Mouse (Mus musculus) forebrain, embryonic 13.5 days (tissue): ENCODE measurements at regions not wholly inside any gene's neighbourhood (a gene's known extent, or its start where the extent isn't known, plus 50 kb on each side); places are given as distances from the start of the nearest gene placed in this dataset.

ENCODE experiments used
- ATAC-seq: fragments of 200-750 bp; cut with Nextera tagmentation; 2 replicates; pipeline ENCODE4 v1.8.0; 2017
- H3K27ac ChIP-seq: fragments of 300-500 bp; sonication (generic); 2 replicates; pipeline ENCODE4 v1.5.1; 2015; ENCODE audit warnings: inconsistent platforms, mild to moderate bottlenecking, moderate library complexity
- H3K27me3 ChIP-seq: fragments of 300-500 bp; sonication (generic); 2 replicates; pipeline ENCODE4 v1.6.1; 2015; ENCODE audit warnings: mild to moderate bottlenecking, inconsistent platforms
- H3K36me3 ChIP-seq: fragments of 300-500 bp; sonication (generic); 2 replicates; pipeline ENCODE4 v1.6.1; 2015; ENCODE audit warnings: mild to moderate bottlenecking, inconsistent platforms; ENCODE audit not compliant: poor library complexity, severe bottlenecking
- H3K4me1 ChIP-seq: fragments of 300-500 bp; sonication (generic); 2 replicates; pipeline ENCODE4 v1.6.1; 2015; ENCODE audit warnings: inconsistent platforms
- H3K4me2 ChIP-seq: fragments of 300-500 bp; sonication (generic); 2 replicates; pipeline ENCODE4 v1.6.1; 2015; ENCODE audit warnings: inconsistent platforms, mild to moderate bottlenecking, moderate library complexity
- H3K4me3 ChIP-seq: fragments of 300-500 bp; sonication (generic); 2 replicates; pipeline ENCODE4 v1.5.1; 2015; ENCODE audit warnings: mild to moderate bottlenecking, inconsistent platforms
- H3K9ac ChIP-seq: fragments of 300-500 bp; sonication (generic); 2 replicates; pipeline ENCODE4 v1.6.1; 2015; ENCODE audit warnings: mild to moderate bottlenecking, inconsistent platforms
- H3K9me3 ChIP-seq: fragments of 300-500 bp; sonication (generic); replicated peaks from 2 replicates; pipeline ENCODE4 v1.6.1; 2016; ENCODE audit warnings: inconsistent platforms
- WGBS: fragments of 180-500 bp; shearing (Covaris S2); methylation state at CpG from one replicate; pipeline ENCODE4 v1.1.7; 2015; 5-methylcytosine and 5-hydroxymethylcytosine counted together

GRCm38 (mm10) chr5:119300106-119300505 lies 370.4 kb upstream of the Tbx3 start:
- Histone ChIP-seq H3K4me2 (no peak overlapping the region), H3K27ac (no peak overlapping the region), H3K4me1 (peaks cover 12% of the 10 kb centered on the region), H3K27me3 (0 out of 2 replicates have a peak, but pooled peaks cover 20% of the 10 kb centered on the region), H3K36me3 (no peaks in the 10 kb centered on the region), H3K4me3 (no peak overlapping the region), H3K9ac (no peak overlapping the region), H3K9me3 (no peaks in the 10 kb centered on the region)
- no peak for ATAC-seq
- 35% methylated on average over 7 of the region's 7 CpGs for WGBS

GRCm38 (mm10) chr5:119301539-119301938 lies 368.9 kb upstream of the Tbx3 start:
- no peaks in the 10 kb centered on the region for H3K36me3 ChIP-seq
- H3K4me2 ChIP-seq = no peak overlapping the region
- H3K27ac ChIP-seq = no peak overlapping the region
- no peak overlapping the region for H3K4me3 ChIP-seq
- peaks cover 2% of the 10 kb centered on the region for H3K4me1 ChIP-seq
- 0 out of 2 replicates have a peak, but pooled peaks cover 19% of the 10 kb centered on the region for H3K27me3 ChIP-seq
- no peak overlapping the region for H3K9ac ChIP-seq
- 0 out of 2 replicates have a peak, but pooled peaks cover 3% of the 10 kb centered on the region for H3K9me3 ChIP-seq
- WGBS = 27% methylated on average over 5 of the region's 5 CpGs
- ATAC-seq = no peak

- Histone ChIP-seq H3K9me3 (0 out of 2 replicates have a peak, but pooled peaks cover 3% of the 10 kb centered on the region), H3K36me3 (no peaks in the 10 kb centered on the region), H3K27ac (no peak overlapping the region), H3K4me3 (no peak overlapping the region), H3K4me1 (no peaks in the 10 kb centered on the region), H3K9ac (no peak overlapping the region), H3K4me2 (no peak overlapping the region), H3K27me3 (0 out of 2 replicates have a peak, but pooled peaks cover 4% of the 10 kb centered on the region)
- 14% methylated on average over 5 of the region's 5 CpGs for WGBS
- no peak for ATAC-seq
Observed at GRCm38 (mm10) chr5:119304721-119305120, 365.7 kb upstream of the Tbx3 start.

GRCm38 (mm10) chr5:119307768-119308167 lies 362.7 kb upstream of the Tbx3 start:
- Histone ChIP-seq H3K9ac (no peak overlapping the region), H3K4me3 (no peak overlapping the region), H3K27ac (no peak overlapping the region), H3K4me2 (no peak overlapping the region), H3K27me3 (0 out of 2 replicates have a peak, but pooled peaks cover under 1% of the 10 kb centered on the region), H3K36me3 (no peaks in the 10 kb centered on the region), H3K9me3 (0 out of 2 replicates have a peak, but pooled peaks cover 3% of the 10 kb centered on the region), H3K4me1 (no peaks in the 10 kb centered on the region)
- no peak for ATAC-seq
- WGBS = 97% methylated on average over 6 of the region's 6 CpGs

- H3K9ac ChIP-seq = no peak overlapping the region
- H3K4me1 ChIP-seq = no peaks in the 10 kb centered on the region
- no peak overlapping the region for H3K4me2 ChIP-seq
- H3K27me3 ChIP-seq = no peaks in the 10 kb centered on the region
- WGBS = 69% methylated on average over 11 of the region's 11 CpGs
- ATAC-seq = no peak
- no peaks in the 10 kb centered on the region for H3K36me3 ChIP-seq
- H3K27ac ChIP-seq = no peak overlapping the region
- no peak overlapping the region for H3K4me3 ChIP-seq
- H3K9me3 ChIP-seq = 0 out of 2 replicates have a peak, but pooled peaks cover 3% of the 10 kb centered on the region
Observed at GRCm38 (mm10) chr5:119310178-119310930, 360.1 kb upstream of the Tbx3 start.

- H3K4me1 ChIP-seq = no peaks in the 10 kb centered on the region
- WGBS = 89% methylated on average over 14 of the region's 14 CpGs
- no peaks in the 10 kb centered on the region for H3K36me3 ChIP-seq
- no peak overlapping the region for H3K9ac ChIP-seq
- H3K4me2 ChIP-seq = no peak overlapping the region
- no peak overlapping the region for H3K27ac ChIP-seq
- ATAC-seq = no peak
- H3K4me3 ChIP-seq = no peak overlapping the region
- no peaks in the 10 kb centered on the region for H3K27me3 ChIP-seq
- H3K9me3 ChIP-seq = no peaks in the 10 kb centered on the region
Observed at GRCm38 (mm10) chr5:119312808-119313207, 357.7 kb upstream of the Tbx3 start.

GRCm38 (mm10) chr5:119315149-119315548 lies 355.3 kb upstream of the Tbx3 start:
- H3K36me3 ChIP-seq = no peaks in the 10 kb centered on the region
- WGBS = 90% methylated on average over 7 of the region's 7 CpGs
- no peaks in the 10 kb centered on the region for H3K27me3 ChIP-seq
- H3K4me2 ChIP-seq = no peak overlapping the region
- ATAC-seq = no peak
- no peaks in the 10 kb centered on the region for H3K4me1 ChIP-seq
- no peaks in the 10 kb centered on the region for H3K9me3 ChIP-seq
- H3K9ac ChIP-seq = no peak overlapping the region
- no peak overlapping the region for H3K4me3 ChIP-seq
- H3K27ac ChIP-seq = no peak overlapping the region

- Histone ChIP-seq H3K4me1 (peaks cover 7% of the 10 kb centered on the region; the same call in 1 of the 2 replicates), H3K4me3 (no peak overlapping the region), H3K27me3 (no peaks in the 10 kb centered on the region), H3K27ac (no peak overlapping the region), H3K9ac (no peak overlapping the region), H3K9me3 (no peaks in the 10 kb centered on the region), H3K4me2 (no peak overlapping the region), H3K36me3 (no peaks in the 10 kb centered on the region)
- ATAC-seq = no peak
- whole genome bisulfite sequencing = 87% methylated on average over 11 of the region's 11 CpGs
Observed at GRCm38 (mm10) chr5:119317617-119318016, 352.9 kb upstream of the Tbx3 start.

- no peak overlapping the region for H3K4me3 ChIP-seq
- H3K9ac ChIP-seq = no peak overlapping the region
- no peak for ATAC-seq
- H3K9me3 ChIP-seq = no peaks in the 10 kb centered on the region
- H3K27ac ChIP-seq = no peak overlapping the region
- H3K36me3 ChIP-seq = no peaks in the 10 kb centered on the region
- no peak overlapping the region for H3K4me2 ChIP-seq
- peaks cover 7% of the 10 kb centered on the region; the same call in 1 of the 2 replicates for H3K4me1 ChIP-seq
- H3K27me3 ChIP-seq = no peaks in the 10 kb centered on the region
- 86% methylated on average over 10 of the region's 10 CpGs for WGBS
Observed at GRCm38 (mm10) chr5:119321368-119322144, 348.9 kb upstream of the Tbx3 start.

- 29% methylated on average over 13 of the region's 13 CpGs for WGBS
- H3K27ac ChIP-seq = no peak overlapping the region
Observed at GRCm38 (mm10) chr5:119322411-119322810, 348.1 kb upstream of the Tbx3 start.

GRCm38 (mm10) chr5:119325681-119326255 lies 344.7 kb upstream of the Tbx3 start:
- Histone ChIP-seq H3K4me1 (peaks cover 7% of the 10 kb centered on the region; the same call in 1 of the 2 replicates), H3K4me2 (no peak overlapping the region), H3K27me3 (no peaks in the 10 kb centered on the region), H3K9me3 (no peaks in the 10 kb centered on the region), H3K4me3 (no peak overlapping the region), H3K27ac (no peak overlapping the region), H3K36me3 (no peaks in the 10 kb centered on the region), H3K9ac (no peak overlapping the region)
- no peak for ATAC-seq
- 89% methylated on average over 13 of the region's 13 CpGs for WGBS

More at GRCm38 (mm10) chr5:119322411-119322810, 348.1 kb upstream of the Tbx3 start:
- Histone ChIP-seq H3K4me1 (peaks cover 7% of the 10 kb centered on the region; the same call in 1 of the 2 replicates), H3K4me2 (no peak overlapping the region), H3K4me3 (no peak overlapping the region), H3K27me3 (no peaks in the 10 kb centered on the region), H3K9ac (no peak overlapping the region), H3K36me3 (no peaks in the 10 kb centered on the region), H3K9me3 (no peaks in the 10 kb centered on the region)
- ATAC-seq = no peak

GRCm38 (mm10) chr5:119326895-119327294 lies 343.6 kb upstream of the Tbx3 start:
- Histone ChIP-seq H3K4me1 (peaks cover 5% of the 10 kb centered on the region; the same call in 1 of the 2 replicates), H3K9me3 (no peaks in the 10 kb centered on the region), H3K4me3 (no peak overlapping the region), H3K9ac (no peak overlapping the region), H3K27me3 (no peaks in the 10 kb centered on the region), H3K27ac (no peak overlapping the region), H3K36me3 (no peaks in the 10 kb centered on the region), H3K4me2 (no peak overlapping the region)
- 93% methylated on average over 8 of the region's 8 CpGs for WGBS
- ATAC-seq = no peak
